Mouse (Mus musculus) liver, adult 2 months (tissue): ENCODE data around the gene Arhgap32.

ENCODE experiments used
- CTCF ChIP-seq: fragments of 200-500 bp; IDR thresholded peaks from 2 replicates; pipeline ENCODE4 v1.5.1; 2011; ENCODE audit warnings: low read depth, low read length, control low read depth
- POLR2A ChIP-seq: fragments of 200-500 bp; IDR thresholded peaks from 2 replicates; pipeline ENCODE4 v1.6.1; 2011; ENCODE audit warnings: low read length, control low read depth; ENCODE audit not compliant: insufficient read depth; ENCODE audit errors: extremely low read depth

DNA sequence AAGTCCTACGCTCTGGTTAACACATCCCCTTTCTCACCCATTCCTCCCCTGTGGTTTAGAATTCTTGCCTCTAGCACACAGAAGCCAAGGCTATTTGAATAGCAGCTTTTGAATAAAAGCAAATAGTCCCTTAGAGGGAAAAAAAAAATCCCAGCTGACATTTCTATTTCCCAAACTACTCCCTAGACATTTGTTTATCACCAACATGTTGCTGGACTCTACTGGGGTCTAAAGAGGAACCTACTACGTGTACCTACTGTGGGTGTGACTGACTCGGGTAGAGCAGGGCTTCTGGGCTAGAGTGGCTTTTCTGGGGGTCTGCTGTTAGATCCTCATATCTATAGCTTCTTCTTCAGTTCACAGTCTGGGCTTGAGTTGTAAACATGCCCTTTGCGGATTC is 196.3 kb downstream of the Arhgap32 start:
- TF ChIP-seq POLR2A (no peak), CTCF (no peak)
